Mouse (Mus musculus): ENCODE measurements at regions not wholly inside any gene's neighbourhood (a gene's known extent, or its start where the extent isn't known, plus 50 kb on each side); places are given as distances from the start of the nearest gene placed in this dataset.
"Not testable (repeated sequence)": the region's sequence is repeated elsewhere in the genome, so short reads cannot be mapped to it uniquely, and the experiment has no call there.

GRCm38 (mm10) chr13:83749376-83750150 lies 245.7 kb downstream of the Mef2c start:
- WGBS: 66% methylated on average over 8 of the region's 8 CpGs
- Histone ChIP-seq H3K27ac (replicated peaks) (peak overlapping the region; percentile 77), H3K4me2 (replicated peaks) (no peak overlapping the region), H3K4me3 (no peak overlapping the region), H3K9me3 (no peaks in the 10 kb centered on the region), H3K9ac (replicated peaks) (no peak overlapping the region), H3K27me3 (no peaks in the 10 kb centered on the region), H3K4me1 (peaks cover 21% of the 10 kb centered on the region), H3K36me3 (no peaks in the 10 kb centered on the region)
- no peak for ATAC-seq (ENCODE audit: low FRiP score, low read depth)

DNA sequence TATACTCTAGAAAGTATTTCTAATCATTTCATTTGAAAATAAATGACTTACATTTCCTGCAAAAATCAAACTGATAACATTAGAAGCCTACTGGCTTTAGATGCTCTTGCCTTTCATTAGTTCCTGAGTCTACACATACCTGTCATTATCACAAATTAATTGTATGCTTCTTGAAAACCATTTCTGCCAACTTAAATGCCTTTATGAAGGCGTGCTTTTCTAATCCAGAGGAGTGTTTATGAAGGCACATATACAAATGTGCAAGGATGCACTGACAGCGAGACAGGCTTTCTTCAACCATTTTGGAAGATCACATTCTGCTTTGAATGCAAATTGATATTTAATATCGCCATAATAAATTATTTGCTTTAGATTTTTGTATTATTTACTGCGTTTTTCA lies 246.6 kb downstream of the Mef2c start:
- 68% methylated on average over 4 of the region's 4 CpGs for WGBS
- H3K27me3 ChIP-seq: no peaks in the 10 kb centered on the region
- no peak overlapping the region for H3K4me2 ChIP-seq (replicated peaks)

DNA sequence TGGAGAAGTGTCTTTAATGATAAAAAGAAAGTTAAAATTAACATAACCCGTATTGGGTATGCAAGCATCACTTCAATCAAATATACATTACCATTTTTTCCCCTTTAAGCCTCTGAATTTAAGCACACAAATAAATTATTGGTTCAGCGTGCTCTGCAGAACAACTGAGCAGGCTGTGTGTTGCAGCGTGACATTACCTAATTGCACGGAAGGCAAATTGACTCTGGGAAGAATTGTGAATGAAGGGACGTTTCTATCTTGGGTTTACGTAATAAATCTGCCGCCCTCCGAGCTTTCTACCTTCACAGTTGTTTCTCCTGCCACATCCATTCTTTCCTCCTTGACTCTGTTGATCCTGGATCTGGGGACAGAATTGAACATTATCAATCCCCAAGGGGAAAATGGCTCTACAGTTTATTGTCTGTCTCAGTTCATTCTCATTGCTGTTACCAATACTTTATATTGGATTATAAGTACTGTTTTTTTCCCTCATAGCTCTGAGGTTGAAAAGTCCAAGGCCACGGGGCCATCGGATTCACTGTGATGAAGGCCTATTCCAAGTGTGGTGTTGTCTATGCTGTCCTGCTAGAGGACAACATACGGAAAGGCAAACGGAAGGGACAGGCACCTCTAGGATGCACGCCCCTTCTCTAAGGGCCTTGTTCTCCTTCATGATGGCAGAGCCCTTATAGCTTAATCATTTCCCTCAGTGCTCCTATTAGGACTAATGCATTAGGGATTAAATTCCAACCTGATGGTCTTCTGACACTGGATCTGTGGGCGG lies 256.7 kb downstream of the Mef2c start:
- Histone ChIP-seq H3K4me1 (no peaks in the 10 kb centered on the region), H3K4me2 (replicated peaks) (no peak overlapping the region), H3K36me3 (no peaks in the 10 kb centered on the region), H3K4me3 (no peak overlapping the region), H3K27ac (replicated peaks) (no peak overlapping the region), H3K27me3 (no peaks in the 10 kb centered on the region), H3K9ac (replicated peaks) (no peak overlapping the region), H3K9me3 (no peaks in the 10 kb centered on the region)
- 86% methylated on average over 14 of the region's 14 CpGs for WGBS
- no peak for ATAC-seq (ENCODE audit: low FRiP score, low read depth)

More for the DNA sequence above, 246.6 kb downstream of the Mef2c start:
- Histone ChIP-seq H3K4me1 (peaks cover 15% of the 10 kb centered on the region), H3K9ac (replicated peaks) (no peak overlapping the region), H3K4me3 (no peak overlapping the region), H3K36me3 (no peaks in the 10 kb centered on the region), H3K27ac (replicated peaks) (peak overlapping the region; percentile 56; the same call in 1 of the 2 replicates), H3K9me3 (no peaks in the 10 kb centered on the region)
- no peak for ATAC-seq (ENCODE audit: low FRiP score, low read depth)

- no peak for ATAC-seq (ENCODE audit: low FRiP score, low read depth)
- no peak overlapping the region for H3K27ac ChIP-seq (replicated peaks)
- WGBS: 90% methylated on average over 1 of the region's 1 CpGs
- H3K4me3 ChIP-seq: no peak overlapping the region
- no peaks in the 10 kb centered on the region for H3K9me3 ChIP-seq
- H3K27me3 ChIP-seq: no peaks in the 10 kb centered on the region
- H3K36me3 ChIP-seq: no peaks in the 10 kb centered on the region
- no peak overlapping the region for H3K4me2 ChIP-seq (replicated peaks)
- H3K9ac ChIP-seq (replicated peaks): no peak overlapping the region
- no peaks in the 10 kb centered on the region for H3K4me1 ChIP-seq
Measured at GRCm38 (mm10) chr13:83762484-83762883, 258.6 kb downstream of the Mef2c start.

GRCm38 (mm10) chr13:83763288-83763687 lies 259.5 kb downstream of the Mef2c start:
- H3K4me1 ChIP-seq; H3K4me2 ChIP-seq (replicated peaks); H3K27ac ChIP-seq (replicated peaks); H3K4me3 ChIP-seq; H3K9me3 ChIP-seq; H3K27me3 ChIP-seq; H3K9ac ChIP-seq (replicated peaks); H3K36me3 ChIP-seq; ATAC-seq (ENCODE audit: low FRiP score, low read depth): not testable (repeated sequence)
- 53% methylated on average over 5 of the region's 5 CpGs for WGBS

DNA sequence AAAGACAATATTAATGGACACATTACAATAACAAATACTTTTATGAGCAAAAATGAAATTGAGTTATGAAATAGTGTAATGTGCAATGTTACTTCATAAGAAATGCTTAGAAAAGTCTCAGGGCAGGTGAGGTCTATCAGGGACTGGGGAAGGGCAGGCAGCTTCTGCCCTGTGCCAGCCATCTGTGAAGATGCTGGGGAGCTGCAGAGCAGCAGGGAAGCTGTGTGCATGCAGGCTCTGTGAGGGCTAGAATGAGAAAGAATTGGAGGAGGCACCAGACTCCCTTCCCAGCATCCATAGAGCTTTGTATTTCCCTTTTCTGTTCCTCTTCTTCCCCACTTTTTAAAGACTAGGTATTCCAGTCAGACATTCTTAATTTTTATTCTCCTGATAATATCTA lies 281.8 kb downstream of the Mef2c start:
- H3K36me3 ChIP-seq: no peaks in the 10 kb centered on the region
- no peak for ATAC-seq (ENCODE audit: low FRiP score, low read depth)
- H3K4me1 ChIP-seq: no peaks in the 10 kb centered on the region
- H3K27me3 ChIP-seq: no peaks in the 10 kb centered on the region
- no peak overlapping the region for H3K9ac ChIP-seq (replicated peaks)
- no peak overlapping the region for H3K4me2 ChIP-seq (replicated peaks)
- no peaks in the 10 kb centered on the region for H3K9me3 ChIP-seq
- no peak overlapping the region for H3K27ac ChIP-seq (replicated peaks)
- H3K4me3 ChIP-seq: no peak overlapping the region

GRCm38 (mm10) chr13:83809535-83809934 lies 305.7 kb downstream of the Mef2c start:
- ATAC-seq (ENCODE audit: low FRiP score, low read depth): no peak
- no peak overlapping the region for H3K4me3 ChIP-seq
- H3K4me2 ChIP-seq (replicated peaks): no peak overlapping the region
- H3K9ac ChIP-seq (replicated peaks): no peak overlapping the region
- no peak overlapping the region for H3K27ac ChIP-seq (replicated peaks)
- no peaks in the 10 kb centered on the region for H3K27me3 ChIP-seq
- WGBS: 83% methylated on average over 1 of the region's 1 CpGs
- H3K4me1 ChIP-seq: no peaks in the 10 kb centered on the region
- no peaks in the 10 kb centered on the region for H3K9me3 ChIP-seq
- no peaks in the 10 kb centered on the region for H3K36me3 ChIP-seq

DNA sequence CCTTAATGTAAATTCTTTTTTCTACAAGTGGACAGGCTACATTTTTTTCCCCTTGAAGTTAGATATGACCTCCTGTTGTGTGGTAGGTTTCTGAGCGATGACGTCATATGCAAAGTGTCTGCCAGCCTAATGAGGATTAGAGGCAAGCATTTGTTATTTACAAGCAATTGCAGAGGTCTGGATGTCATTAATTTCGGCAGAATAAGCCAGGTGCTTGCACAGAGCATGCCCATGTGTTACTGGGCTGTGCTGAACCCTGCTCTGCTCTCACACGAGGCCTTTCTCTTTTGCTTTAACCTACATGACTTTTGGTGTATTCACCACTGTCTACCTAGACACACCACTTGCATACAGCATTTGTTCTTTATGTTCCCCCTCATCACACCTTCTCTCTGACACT lies 316.5 kb downstream of the Mef2c start:
- H3K9ac ChIP-seq (replicated peaks): no peak overlapping the region
- no peak for ATAC-seq (ENCODE audit: low FRiP score, low read depth)
- no peak overlapping the region for H3K27ac ChIP-seq (replicated peaks)
- H3K4me2 ChIP-seq (replicated peaks): no peak overlapping the region
- H3K4me1 ChIP-seq: peaks cover 4% of the 10 kb centered on the region; the same call in 1 of the 2 replicates
- H3K36me3 ChIP-seq: no peaks in the 10 kb centered on the region
- no peaks in the 10 kb centered on the region for H3K27me3 ChIP-seq
- 66% methylated on average over 4 of the region's 4 CpGs for WGBS
- H3K9me3 ChIP-seq: no peaks in the 10 kb centered on the region
- no peak overlapping the region for H3K4me3 ChIP-seq

DNA sequence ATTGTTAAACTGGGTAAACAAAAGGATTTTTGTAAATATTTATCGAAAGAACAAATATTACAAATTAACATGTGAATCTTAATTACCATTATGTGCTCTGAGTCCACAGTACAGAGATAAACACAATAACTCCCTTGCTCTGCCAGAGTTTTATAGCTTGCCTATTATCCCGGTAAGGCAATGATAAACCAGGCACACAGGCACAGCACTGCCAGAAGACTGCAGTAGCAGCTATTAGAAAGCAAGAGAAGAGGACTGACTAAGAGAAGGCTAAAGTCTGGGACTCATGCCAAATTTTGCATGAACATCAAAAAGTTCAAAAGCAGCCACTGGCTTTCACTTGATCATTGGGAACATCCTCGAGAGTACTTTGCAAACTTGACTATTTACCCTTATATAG lies 316.9 kb downstream of the Mef2c start:
- no peak overlapping the region for H3K4me3 ChIP-seq
- no peak overlapping the region for H3K4me2 ChIP-seq (replicated peaks)
- no peaks in the 10 kb centered on the region for H3K36me3 ChIP-seq
- WGBS: 82% methylated on average over 3 of the region's 3 CpGs
- no peaks in the 10 kb centered on the region for H3K9me3 ChIP-seq
- no peak overlapping the region for H3K9ac ChIP-seq (replicated peaks)
- H3K27me3 ChIP-seq: no peaks in the 10 kb centered on the region
- H3K4me1 ChIP-seq: peaks cover 4% of the 10 kb centered on the region; the same call in 1 of the 2 replicates
- no peak for ATAC-seq (ENCODE audit: low FRiP score, low read depth)
- H3K27ac ChIP-seq (replicated peaks): no peak overlapping the region

- ATAC-seq (ENCODE audit: low FRiP score, low read depth): no peak
Measured at GRCm38 (mm10) chr13:83824926-83825325, 321.1 kb downstream of the Mef2c start.

GRCm38 (mm10) chr13:83826841-83827463 lies 323.1 kb downstream of the Mef2c start:
- peak; percentile 61; the same call in 1 of the 2 replicates for ATAC-seq (ENCODE audit: low FRiP score, low read depth)
- H3K9ac ChIP-seq (replicated peaks): no peak overlapping the region
- no peaks in the 10 kb centered on the region for H3K27me3 ChIP-seq
- peaks cover 9% of the 10 kb centered on the region; the same call in 1 of the 2 replicates for H3K4me1 ChIP-seq
- H3K9me3 ChIP-seq: no peaks in the 10 kb centered on the region
- 49% methylated on average over 4 of the region's 4 CpGs for WGBS
- H3K27ac ChIP-seq (replicated peaks): no peak overlapping the region
- no peak overlapping the region for H3K4me3 ChIP-seq
- H3K4me2 ChIP-seq (replicated peaks): no peak overlapping the region
- no peaks in the 10 kb centered on the region for H3K36me3 ChIP-seq

More at GRCm38 (mm10) chr13:83824926-83825325, 321.1 kb downstream of the Mef2c start:
- Histone ChIP-seq H3K36me3 (no peaks in the 10 kb centered on the region), H3K27me3 (no peaks in the 10 kb centered on the region), H3K9me3 (no peaks in the 10 kb centered on the region), H3K4me1 (peaks cover 14% of the 10 kb centered on the region; the same call in 1 of the 2 replicates), H3K4me2 (replicated peaks) (no peak overlapping the region), H3K9ac (replicated peaks) (no peak overlapping the region), H3K27ac (replicated peaks) (no peak overlapping the region), H3K4me3 (no peak overlapping the region)
- 90% methylated on average over 4 of the region's 4 CpGs for WGBS
